Mouse (Mus musculus) left cerebral cortex, adult 9 months (tissue): ENCODE results near the gene Rbfox1.
A peak's percentile ranks its signal among the peaks of the same experiment; 100 is the strongest.

ENCODE experiments used
- DNase-seq, 2 experiments: peaks; one replicate each; pipeline ENCODE4 v3.0.0; 2022; ENCODE audit warnings: low spot score in 2 of 2

Rbfox1 gene

GRCm38 (mm10) chr16:5884746-5885689 lies at the start of gene Rbfox1:
TSS of gene Rbfox1 (plus strand) at chr16:5885355.
- DNase-seq = peak; percentile 15 to 53

GRCm38 (mm10) chr16:5836744-5837143 lies 48.4 kb upstream of the Rbfox1 start:
- DNase-seq = no peak

GRCm38 (mm10) chr16:5841167-5841566 lies 44.0 kb upstream of the Rbfox1 start:
- DNase-seq = no peak

- DNase-seq = no peak
Measured at GRCm38 (mm10) chr16:5845645-5846044, 39.5 kb upstream of the Rbfox1 start.

GRCm38 (mm10) chr16:5853055-5853454 lies 32.1 kb upstream of the Rbfox1 start:
- DNase-seq = peak in 1 of 2 experiments; percentile 23

- no peak for DNase-seq
Measured at GRCm38 (mm10) chr16:5864350-5864749, 20.8 kb upstream of the Rbfox1 start.

GRCm38 (mm10) chr16:5866966-5867365 lies 18.2 kb upstream of the Rbfox1 start:
- no peak for DNase-seq

- no peak for DNase-seq
Measured at GRCm38 (mm10) chr16:5870391-5870790, 14.8 kb upstream of the Rbfox1 start.

- peak in 1 of 2 experiments; percentile 57 for DNase-seq
Measured at GRCm38 (mm10) chr16:5881820-5882219, 3.3 kb upstream of the Rbfox1 start.

- no peak for DNase-seq
Measured at GRCm38 (mm10) chr16:5885690-5886050, 515 bp downstream of the Rbfox1 start.

GRCm38 (mm10) chr16:5895564-5895963 lies 10.4 kb downstream of the Rbfox1 start:
- DNase-seq = no peak

GRCm38 (mm10) chr16:5898330-5898729 lies 13.2 kb downstream of the Rbfox1 start:
- DNase-seq = no peak

- DNase-seq = peak in 1 of 2 experiments; percentile 44
Measured at GRCm38 (mm10) chr16:5910742-5911141, 25.6 kb downstream of the Rbfox1 start.

- peak; percentile 35 to 59 for DNase-seq
Measured at GRCm38 (mm10) chr16:5911880-5912327, 26.7 kb downstream of the Rbfox1 start.

- no peak for DNase-seq
Measured at GRCm38 (mm10) chr16:5917937-5918336, 32.8 kb downstream of the Rbfox1 start.

GRCm38 (mm10) chr16:5926986-5927385 lies 41.8 kb downstream of the Rbfox1 start:
- no peak for DNase-seq

- DNase-seq = peak in 1 of 2 experiments; percentile 92
Measured at GRCm38 (mm10) chr16:5931680-5932079, 46.5 kb downstream of the Rbfox1 start.

- no peak for DNase-seq
Measured at GRCm38 (mm10) chr16:5940016-5940415, 54.9 kb downstream of the Rbfox1 start.

- no peak for DNase-seq
Measured at GRCm38 (mm10) chr16:5945682-5946081, 60.5 kb downstream of the Rbfox1 start.

- no peak for DNase-seq
Measured at GRCm38 (mm10) chr16:5953106-5953505, 68.0 kb downstream of the Rbfox1 start.

GRCm38 (mm10) chr16:5957418-5957817 lies 72.3 kb downstream of the Rbfox1 start:
- DNase-seq = no peak

GRCm38 (mm10) chr16:5961786-5962185 lies 76.6 kb downstream of the Rbfox1 start:
- peak; percentile 45 to 67 for DNase-seq

- DNase-seq = no peak
Measured at GRCm38 (mm10) chr16:5974172-5974571, 89.0 kb downstream of the Rbfox1 start.
